Mouse (Mus musculus): ENCODE measurements around the gene Dzip1. TPM values are rescaled to one million over a fixed set of nuclear protein-coding genes. Genes with fewer than 3 reads are reported as not detected.

Gene Dzip1
- total RNA-seq, 2 experiments from 2014 or later, result 31.1 to 32.0 TPM

GRCm38 (mm10) chr14:118836754-118837153 lies 88.5 kb downstream of the Dzip1 start:
- no peak for DNase-seq (ENCODE audit: low spot score in 2 of 2)

GRCm38 (mm10) chr14:118836145-118836544 lies 89.1 kb downstream of the Dzip1 start:
- no peak for DNase-seq (ENCODE audit: low spot score in 2 of 2)

GRCm38 (mm10) chr14:118834313-118834712 lies 90.9 kb downstream of the Dzip1 start:
- DNase-seq (ENCODE audit: low spot score in 2 of 2), result no peak

- no peak for DNase-seq (ENCODE audit: low spot score in 2 of 2)
Measured at GRCm38 (mm10) chr14:118833241-118833640, 92.0 kb downstream of the Dzip1 start.

- DNase-seq (ENCODE audit: low spot score in 2 of 2), result no peak
Measured at GRCm38 (mm10) chr14:118831597-118831996, 93.7 kb downstream of the Dzip1 start.

- no peak for DNase-seq (ENCODE audit: low spot score in 2 of 2)
Measured at GRCm38 (mm10) chr14:118829331-118830095, 95.7 kb downstream of the Dzip1 start.

GRCm38 (mm10) chr14:118827283-118827904 lies 97.9 kb downstream of the Dzip1 start:
- no peak for DNase-seq (ENCODE audit: low spot score in 2 of 2)

GRCm38 (mm10) chr14:118826346-118826745 lies 98.9 kb downstream of the Dzip1 start:
- DNase-seq (ENCODE audit: low spot score in 2 of 2), result no peak

Other genes with a start within 250 kb of the Dzip1 start
- 10 to 100 TPM in 1 of 2 experiments, 1 to 10 TPM in 1; 7.3 to 10.1 TPM for gene Abcc4, start 219.2 kb downstream of the Dzip1 start, total RNA-seq (2021)
- gene Cldn10, start 137.6 kb downstream of the Dzip1 start, total RNA-seq (2021), result 10 to 100 TPM in 1 of 2 experiments, under 1 TPM in 1; 0.54 to 10.3 TPM
- 10 to 100 TPM; 49.6 to 52.1 TPM for gene Dnajc3, start 12.5 kb upstream of the Dzip1 start, total RNA-seq (2021)
- gene Uggt2, start 174.0 kb upstream of the Dzip1 start, total RNA-seq (2021), result 10 to 100 TPM; 17.2 to 18.8 TPM
- 1 to 10 TPM; 3.2 to 3.3 TPM for gene Hs6st3, start 212.9 kb upstream of the Dzip1 start, total RNA-seq (2021)

Measured in adrenal gland, postnatal 4 days (tissue).